Mouse (Mus musculus): ENCODE results near the gene Pwp2. TPM values are rescaled to one million over a fixed set of nuclear protein-coding genes. Genes with fewer than 3 reads are reported as not detected.
A peak's percentile ranks its signal among the peaks of the same experiment; 100 is the strongest.
"Not testable (repeated sequence)": the region's sequence is repeated elsewhere in the genome, so short reads cannot be mapped to it uniquely, and the experiment has no call there.

The Pwp2 gene
- total RNA-seq, 2 experiments from 2014 or later = 22.6 to 23.7 TPM

GRCm38 (mm10) chr10:78147908-78148441 lies 37.0 kb downstream of the Pwp2 start:
- intact Hi-C loops (cut with DNase I) = no loop called here
- DNase-seq = no peak

DNA sequence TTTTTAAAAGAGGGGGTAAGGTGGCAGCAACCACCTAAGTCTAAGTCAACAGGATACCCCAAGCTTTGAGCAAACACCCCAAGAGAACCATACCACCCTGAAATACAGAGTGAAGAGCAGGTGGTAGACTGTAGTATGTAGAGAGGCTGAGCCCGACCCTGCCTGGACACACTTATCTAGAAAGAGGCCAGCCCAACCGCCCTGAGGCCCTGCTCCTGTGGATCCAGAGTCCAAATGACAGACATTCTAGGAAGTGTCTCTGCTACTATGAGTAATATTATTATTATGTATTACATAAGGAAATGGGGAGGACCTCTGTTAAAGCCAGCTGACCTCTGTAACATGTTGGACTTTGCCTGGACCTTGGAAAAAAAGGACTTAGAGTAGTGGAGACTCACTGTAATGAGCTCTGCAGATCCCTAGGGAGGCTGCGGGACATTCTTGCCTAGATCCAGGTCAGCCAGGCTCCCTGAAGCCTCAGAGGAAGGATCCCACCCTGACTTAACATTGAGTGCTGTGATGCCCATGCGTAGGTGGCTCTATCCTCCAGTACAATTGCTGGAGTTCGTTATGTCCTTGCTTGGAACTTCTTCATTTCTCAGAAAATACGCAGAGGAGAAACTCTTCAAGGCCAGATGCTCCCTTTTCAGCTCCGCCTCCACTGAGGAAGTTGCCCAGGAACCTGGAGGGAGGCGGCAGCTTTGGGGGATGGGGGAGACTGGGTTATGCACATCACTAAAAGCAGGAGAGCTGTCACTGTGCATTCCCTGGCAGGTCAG lies 41.0 kb downstream of the Pwp2 start:
- DNase-seq = no peak
- intact Hi-C loops (cut with DNase I) = no loop called here

DNA sequence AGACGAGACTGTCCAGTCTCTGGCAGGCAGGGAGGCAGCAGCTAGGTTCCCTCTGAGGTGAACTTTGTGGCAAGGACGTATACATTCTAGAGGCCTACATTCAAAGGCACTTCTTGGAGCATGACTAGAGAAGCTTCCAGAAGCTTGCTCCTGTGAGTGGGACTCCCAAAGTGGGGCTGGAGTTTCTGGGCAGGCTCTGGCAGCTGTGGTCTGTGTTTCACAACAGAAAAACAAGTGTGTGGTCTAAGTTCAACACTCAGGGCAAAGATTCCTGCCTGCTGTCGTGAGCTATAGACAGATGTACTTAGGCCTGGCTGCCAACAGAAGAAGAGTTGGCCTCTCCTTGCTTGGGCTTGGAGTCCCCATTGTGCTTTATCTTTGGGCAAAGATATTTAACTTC lies 44.1 kb downstream of the Pwp2 start:
- no peak for DNase-seq
- intact Hi-C loops (cut with DNase I) = no loop called here

GRCm38 (mm10) chr10:78140251-78140600 lies 44.7 kb downstream of the Pwp2 start:
- intact Hi-C loops (cut with DNase I) = no loop called here
- no peak for DNase-seq

GRCm38 (mm10) chr10:78139572-78140250 lies 45.2 kb downstream of the Pwp2 start:
- DNase-seq = no peak
- intact Hi-C loops (cut with DNase I) = no loop called here

DNA sequence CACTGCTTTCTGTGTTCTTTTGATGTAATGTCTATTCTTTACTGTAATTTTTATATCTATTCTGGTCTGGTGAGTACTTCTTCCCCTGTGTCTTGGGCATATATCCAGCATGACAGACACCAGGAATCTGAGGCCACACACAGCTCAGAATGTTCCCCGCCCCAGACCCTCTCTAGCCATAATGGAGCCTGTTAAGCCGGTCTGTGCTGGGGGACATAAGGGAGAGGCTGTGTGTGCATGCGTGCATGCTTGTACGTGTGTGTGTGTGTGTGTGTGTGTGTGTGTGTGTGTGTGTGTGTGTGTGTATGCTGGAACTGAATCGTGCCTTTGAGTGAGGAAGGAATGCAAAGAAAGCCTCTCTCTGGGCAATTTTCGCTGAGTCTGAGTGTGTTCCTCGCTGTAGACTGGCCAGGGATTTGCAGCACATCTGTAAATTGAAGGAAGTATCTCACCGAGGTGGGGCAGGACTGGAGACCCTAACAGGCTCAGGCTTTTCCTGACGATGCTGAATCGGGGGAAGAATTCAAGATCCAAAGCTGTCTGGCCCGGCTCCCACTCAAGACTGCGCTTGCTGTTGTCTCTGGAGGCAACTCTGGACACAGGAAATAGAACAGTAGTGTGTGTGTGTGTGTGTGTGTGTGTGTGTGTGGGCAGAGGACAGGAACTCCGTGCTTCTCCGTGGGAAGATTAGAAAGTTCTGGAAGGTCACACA lies 46.0 kb downstream of the Pwp2 start:
- intact Hi-C loops (cut with DNase I) = no loop called here
- DNase-seq = no peak

GRCm38 (mm10) chr10:78137191-78137590 lies 47.8 kb downstream of the Pwp2 start:
- no peak for DNase-seq
- intact Hi-C loops (cut with DNase I) = no loop called here

DNA sequence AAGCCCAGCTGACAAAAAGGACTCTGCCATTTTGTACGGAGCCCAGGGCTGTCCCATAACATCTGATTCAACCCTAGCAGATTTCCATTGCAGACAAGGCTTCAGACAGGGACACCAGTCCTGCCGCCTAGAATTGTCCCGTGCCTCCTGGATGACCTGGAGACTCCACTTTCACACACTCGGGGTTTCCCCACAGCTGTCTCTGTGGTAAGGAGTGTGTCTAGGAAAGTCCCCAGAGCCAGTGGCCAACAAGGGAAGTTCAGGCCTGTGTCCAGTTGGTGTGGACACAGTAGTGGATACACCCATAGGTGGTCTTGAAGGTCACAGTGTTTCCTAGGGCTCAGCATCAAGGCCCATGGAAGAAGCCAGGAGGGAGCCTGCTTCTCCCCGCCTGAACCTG lies 49.0 kb downstream of the Pwp2 start:
- no peak for DNase-seq
- intact Hi-C loops (cut with DNase I) = no loop called here

GRCm38 (mm10) chr10:78134975-78135798 lies 49.8 kb downstream of the Pwp2 start:
- DNase-seq = no peak
- intact Hi-C loops (cut with DNase I) = no loop called here

- intact Hi-C loops (cut with DNase I) = no loop called here
- no peak for DNase-seq
These were observed 50.5 kb downstream of the Pwp2 start for GRCm38 (mm10) chr10:78134400-78134799.

GRCm38 (mm10) chr10:78129998-78130397 lies 55.0 kb downstream of the Pwp2 start:
- DNase-seq = no peak
- intact Hi-C loops (cut with DNase I) = no loop called here

DNA sequence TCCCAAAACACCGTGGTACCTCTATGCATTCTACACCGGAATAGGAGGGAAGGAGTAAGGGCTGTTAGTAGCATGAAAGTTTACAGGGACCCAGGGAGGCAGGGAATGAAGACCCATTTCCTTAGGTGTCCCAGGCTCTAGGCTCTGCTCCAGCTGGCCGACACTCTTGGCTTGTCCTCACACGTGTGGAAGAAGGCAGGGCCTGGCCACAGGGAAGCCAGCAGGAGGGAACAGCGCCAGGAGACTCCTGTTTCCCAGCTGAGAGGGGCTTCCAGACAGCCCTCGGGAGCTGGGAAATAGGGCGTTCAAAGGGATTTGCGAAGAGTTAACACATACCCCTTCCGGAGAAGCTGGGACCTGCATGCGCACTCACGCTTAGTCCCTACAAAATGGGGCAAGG lies 55.5 kb downstream of the Pwp2 start:
- DNase-seq = peak; percentile 75
- intact Hi-C loops (cut with DNase I) = no loop called here

DNA sequence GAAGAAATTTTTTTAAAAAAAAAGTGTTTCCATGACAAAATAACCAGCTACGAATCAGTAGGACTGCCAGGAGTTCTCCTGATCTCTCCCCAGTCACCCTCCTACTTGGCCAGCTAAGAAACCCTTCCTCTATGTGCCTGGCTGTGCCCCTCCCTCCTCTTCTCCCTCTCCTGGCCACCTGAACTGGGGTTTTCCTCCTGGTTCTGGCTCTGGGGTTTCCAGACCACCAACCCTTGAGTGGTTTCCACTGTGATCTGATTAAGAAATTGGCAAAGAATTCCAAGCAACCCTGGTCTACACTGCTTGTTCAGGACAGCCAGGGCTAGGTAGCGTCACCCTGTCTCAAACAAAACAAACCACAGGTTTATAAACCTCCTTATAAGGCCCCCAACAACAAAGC lies 56.3 kb downstream of the Pwp2 start:
- intact Hi-C loops (cut with DNase I) = no loop called here
- no peak for DNase-seq

DNA sequence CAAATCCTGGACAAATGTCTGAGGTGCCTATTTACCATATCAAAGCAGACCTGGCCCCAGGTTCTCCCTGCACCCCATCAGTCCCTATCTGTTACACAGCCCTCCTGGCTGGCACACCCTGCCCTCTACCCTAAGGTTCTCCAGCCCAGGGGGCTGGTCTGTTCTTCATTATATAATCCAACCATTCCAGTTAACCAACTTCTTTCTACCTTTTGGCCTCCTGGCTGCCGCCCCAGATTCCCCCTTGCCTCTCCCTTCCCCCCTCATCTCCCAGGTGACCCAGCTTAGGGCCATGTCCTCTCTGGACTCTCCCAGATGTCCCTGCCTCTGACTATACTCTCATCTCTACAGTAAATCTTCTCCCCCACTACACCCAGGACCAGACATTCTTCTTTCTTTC lies 57.0 kb downstream of the Pwp2 start:
- intact Hi-C loops (cut with DNase I) = no loop called here
- DNase-seq = no peak

DNA sequence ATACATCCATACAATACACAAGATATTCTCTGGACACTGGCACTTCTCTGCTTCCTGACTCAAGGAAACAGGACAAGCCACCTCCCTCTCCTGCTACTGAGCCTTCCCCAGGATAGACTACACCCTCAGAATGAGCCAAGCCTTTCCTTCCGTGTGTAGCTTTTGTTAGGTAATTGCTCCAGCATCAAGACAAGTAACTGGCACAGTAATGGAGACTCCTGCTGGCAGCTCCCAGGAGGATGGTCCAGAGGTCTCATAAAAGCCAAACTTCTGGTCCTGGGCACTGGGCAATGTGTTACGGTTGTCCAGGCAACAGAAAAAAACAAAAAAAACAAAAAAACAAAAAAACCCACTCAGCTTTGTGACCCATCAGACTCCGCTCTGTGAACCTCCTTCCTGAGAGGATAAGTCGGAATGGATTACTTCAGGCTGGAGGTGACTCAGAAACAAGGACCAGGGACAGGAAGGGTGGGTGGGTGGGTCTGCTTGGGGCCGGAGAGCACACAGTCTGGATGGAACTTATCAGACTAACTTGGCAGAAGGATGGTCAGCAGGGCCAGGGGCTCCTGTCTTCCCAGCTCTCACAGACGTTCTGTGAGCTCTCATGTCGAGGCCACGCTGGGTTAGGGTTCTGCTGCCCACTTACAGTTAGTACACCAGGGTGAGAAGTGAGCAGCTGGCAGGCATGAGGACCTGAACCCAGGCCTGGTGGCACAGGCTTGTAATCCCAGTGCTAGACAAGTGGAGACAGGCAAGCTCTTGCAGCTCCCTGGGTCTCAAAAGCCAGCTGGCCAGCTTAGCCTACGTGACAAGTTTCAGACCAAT lies 57.7 kb downstream of the Pwp2 start:
- DNase-seq = no peak
- intact Hi-C loops (cut with DNase I) = no loop called here

DNA sequence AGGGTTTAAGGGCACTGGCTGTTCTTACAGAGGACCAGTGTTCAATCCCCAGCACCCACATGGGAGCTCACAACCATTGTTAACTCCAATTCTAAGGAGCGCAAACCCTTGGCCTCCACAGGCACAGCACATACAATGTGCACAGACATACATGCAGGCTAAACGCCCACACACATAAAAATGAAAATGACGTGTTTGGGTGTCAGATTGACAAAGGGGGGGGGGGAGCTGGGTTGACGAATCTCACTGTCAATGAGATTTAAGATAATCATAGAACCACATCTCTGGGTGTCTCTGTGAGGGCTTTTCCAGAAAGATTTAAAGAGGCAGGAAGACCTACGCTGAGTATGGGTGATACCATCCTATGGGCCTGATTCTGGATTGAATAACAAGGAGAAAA lies 58.6 kb downstream of the Pwp2 start:
- DNase-seq = no peak
- intact Hi-C loops (cut with DNase I) = no loop called here

GRCm38 (mm10) chr10:78125061-78125460 lies 59.9 kb downstream of the Pwp2 start:
- intact Hi-C loops (cut with DNase I); DNase-seq: not testable (repeated sequence)

GRCm38 (mm10) chr10:78124137-78124536 lies 60.8 kb downstream of the Pwp2 start:
- intact Hi-C loops (cut with DNase I) = not testable (repeated sequence)
- peak; percentile 26 for DNase-seq
